Mouse (Mus musculus): ENCODE measurements at regions not wholly inside any gene's neighbourhood (a gene's known extent, or its start where the extent isn't known, plus 50 kb on each side); places are given as distances from the start of the nearest gene placed in this dataset.

DNA sequence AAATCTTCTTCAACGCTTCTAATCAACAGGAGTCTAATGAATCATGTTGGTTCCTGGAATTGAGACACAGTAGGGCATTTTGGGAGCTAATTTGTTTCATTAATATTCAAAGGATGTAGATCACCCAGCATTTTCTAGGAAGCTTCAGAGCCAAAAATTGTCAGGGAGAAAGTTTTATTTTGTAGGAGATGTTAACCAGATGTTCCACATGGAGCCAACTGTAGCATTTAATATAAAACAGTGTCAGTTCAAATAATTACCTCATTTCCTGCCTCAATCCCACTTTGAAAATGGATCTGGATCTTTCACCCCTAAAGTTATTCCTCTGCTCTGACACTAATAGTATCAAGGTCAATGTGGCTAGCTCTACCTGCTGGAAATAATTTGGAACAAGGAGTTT lies 389.6 kb upstream of the Lmcd1 start:
- no peak for DNase-seq (ENCODE audit: low read depth, low spot score)

DNA sequence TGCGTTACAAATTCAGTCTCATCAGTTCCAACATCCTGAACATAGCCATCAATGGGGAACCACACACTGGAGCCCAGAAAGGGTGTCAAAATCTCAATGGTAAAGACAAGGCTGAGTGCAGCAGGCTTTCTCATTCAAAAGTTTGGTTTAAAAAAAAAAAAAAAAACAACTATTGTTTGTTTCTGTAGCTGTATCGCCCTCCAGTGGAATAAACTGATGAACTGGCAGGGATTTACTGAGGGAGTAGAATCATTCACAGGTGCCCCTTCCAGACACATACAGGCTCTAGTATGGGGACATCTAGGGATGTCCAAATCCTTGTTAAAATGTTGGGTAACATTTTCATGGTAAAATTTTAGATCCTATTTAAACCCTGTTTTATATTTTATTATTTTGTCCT lies 361.6 kb upstream of the Lmcd1 start:
- DNase-seq (ENCODE audit: low read depth, low spot score), result no peak

DNA sequence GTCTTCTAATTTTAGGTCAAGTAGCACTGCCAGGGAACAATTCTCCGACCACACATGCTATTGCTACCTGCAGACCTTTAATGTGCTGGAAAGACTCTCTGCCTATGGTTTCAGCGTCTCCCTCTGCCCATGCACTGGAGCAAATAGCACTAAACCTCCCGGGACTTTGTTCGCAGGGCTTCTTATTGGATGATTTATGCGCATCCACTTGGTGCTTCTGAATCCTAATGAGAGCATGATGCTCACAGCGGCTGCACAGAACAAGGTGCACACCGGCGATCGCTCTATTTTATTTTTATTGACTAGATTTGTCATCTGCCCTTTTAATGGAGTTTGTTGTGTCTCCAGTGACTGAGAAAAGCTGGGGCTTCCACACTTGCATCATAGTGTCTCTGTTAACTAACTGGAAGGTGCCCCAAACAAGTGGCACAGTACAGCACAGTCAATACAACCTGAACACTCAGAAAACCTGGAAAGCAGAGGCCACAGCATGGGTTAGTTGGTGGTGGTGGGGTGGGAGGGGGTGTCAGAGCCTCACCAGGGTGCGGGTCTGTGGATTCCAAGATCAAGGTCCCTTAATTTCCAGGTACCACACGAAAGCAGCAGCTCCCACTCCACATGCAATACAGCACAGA lies 359.7 kb upstream of the Lmcd1 start:
- DNase-seq (ENCODE audit: low read depth, low spot score), result no peak

DNA sequence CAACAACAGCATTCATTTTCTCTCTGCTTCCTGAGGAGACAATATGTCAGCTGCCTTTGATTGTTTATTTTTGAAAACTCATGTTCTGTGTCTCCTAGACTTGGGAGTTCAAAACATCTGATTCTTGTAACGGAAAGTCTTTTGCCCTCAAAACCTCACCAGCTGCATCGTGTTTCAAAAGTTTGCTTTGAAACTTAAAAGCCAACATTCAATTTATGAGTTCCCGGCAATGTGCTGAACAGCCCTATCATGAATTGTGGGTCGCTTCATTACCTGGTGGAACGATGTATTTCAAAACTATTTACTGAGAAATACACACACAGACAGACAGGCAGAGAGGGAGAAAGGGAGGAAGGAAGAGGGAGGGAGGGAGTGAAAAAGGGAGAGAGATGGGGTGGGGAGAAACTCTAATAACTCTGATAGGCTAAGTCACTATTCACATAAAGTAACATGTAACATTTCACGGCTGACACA lies 356.3 kb upstream of the Lmcd1 start:
- DNase-seq (ENCODE audit: low read depth, low spot score), result no peak

DNA sequence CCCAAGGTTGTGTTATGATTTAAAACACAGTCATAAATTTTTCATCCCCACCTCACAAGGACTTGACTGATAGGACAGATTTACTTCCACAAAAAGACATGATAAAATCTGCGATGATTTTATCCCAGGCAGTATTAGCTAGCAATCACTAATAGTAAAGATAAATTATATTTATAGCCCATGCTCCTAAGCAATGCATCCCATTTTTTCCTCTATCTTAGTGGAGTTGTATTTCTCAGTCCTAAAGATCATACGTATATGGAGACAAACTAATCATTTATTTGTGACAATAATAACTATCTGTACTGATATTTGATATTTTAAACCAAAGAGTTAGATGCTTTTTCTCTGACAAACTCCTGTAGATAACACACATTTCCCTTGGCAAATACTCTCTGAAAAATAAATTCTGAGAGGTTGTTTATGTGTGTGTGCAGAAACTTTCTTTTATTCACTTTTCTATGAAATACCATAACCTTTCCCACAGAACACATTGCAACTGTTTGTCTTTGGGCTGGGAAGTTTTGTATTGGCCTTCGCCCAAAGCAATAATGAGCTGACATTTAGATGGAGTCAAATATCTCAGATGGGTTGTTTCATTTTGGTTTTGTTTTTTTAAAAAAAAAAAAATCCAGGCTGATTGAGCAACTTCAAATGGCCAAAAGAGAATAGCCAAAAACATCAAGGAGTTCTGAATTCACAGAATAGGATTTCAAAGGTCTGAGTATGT lies 355.5 kb upstream of the Lmcd1 start:
- DNase-seq (ENCODE audit: low read depth, low spot score), result peak; percentile 6

DNA sequence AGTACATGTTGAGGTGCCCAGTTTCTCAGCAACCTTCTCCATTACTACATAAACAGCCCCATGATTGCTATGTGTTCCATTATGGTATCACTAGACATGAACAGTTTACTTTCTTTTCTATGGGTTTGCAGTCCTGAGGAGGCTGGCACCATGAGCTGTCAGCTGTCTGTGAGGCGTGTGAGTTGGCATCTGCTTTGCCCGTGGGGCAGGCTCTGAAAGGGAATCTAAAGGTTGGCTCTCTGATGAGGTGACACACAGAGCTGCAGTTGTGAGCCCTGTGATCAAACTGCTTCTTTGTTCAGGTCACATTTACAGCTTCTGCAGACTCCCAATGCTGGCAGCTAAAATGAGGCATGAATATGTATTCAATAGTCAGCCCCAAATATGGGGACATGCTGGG lies 341.0 kb upstream of the Lmcd1 start:
- DNase-seq (ENCODE audit: low read depth, low spot score), result no peak

DNA sequence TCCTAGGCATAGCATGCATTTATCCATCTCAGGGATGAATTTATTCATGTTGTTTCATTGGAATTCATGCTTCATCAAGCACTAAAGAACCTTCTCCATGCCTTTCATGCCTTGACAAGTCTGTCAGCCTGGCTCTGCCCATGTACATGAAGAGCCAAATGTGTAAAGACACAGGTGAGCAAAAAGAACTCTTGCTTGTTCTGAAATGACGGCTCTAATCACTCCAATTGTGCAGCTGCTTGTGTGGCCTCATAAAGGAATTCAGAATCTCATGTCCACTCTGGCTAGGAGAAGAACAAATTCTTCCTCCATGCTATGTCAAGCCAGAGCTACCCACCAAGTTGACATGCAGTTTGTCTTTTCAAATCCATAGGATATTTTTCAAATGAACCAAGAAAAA lies 319.2 kb upstream of the Lmcd1 start:
- DNase-seq (ENCODE audit: low read depth, low spot score), result no peak

DNA sequence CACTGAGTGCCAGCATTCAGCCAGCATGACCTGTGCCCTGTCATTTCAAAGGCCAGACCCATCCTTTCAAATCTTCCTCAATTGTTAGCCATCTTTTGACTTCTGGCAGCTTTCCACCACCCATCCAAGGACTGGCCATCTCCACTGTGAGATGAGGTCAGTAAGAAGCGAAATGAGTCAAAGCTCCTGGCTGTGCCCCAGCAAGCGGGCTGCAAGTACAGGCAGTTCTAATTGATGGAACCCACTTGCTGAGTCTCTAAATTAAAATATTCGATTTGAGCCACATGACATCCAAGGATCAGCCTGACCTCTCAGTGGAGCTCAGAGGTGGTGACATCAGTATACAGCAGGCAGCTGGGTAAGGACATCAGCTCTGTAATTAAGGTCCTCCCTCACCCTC lies 307.8 kb upstream of the Lmcd1 start:
- peak; percentile 30 for DNase-seq (ENCODE audit: low read depth, low spot score)

DNA sequence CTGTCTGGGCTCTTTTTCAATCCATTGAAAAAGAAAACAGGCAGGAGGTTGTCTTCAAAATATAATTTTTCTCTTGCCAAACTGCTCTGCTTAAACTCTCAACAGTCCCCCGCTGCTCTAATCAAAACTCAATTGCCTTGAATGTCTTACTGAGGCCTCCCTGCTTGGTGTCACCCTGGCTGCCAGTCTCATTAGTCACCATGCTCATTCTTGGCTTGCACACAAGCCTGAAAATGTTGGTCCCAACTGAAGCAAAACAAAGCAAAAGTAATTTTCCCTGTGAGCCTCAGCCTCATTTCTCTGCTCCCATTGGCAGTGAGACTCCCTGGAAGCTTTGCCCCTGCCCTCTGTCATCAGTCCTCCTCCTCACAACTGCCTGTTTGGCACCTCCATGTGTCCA lies 288.1 kb upstream of the Lmcd1 start:
- no peak for DNase-seq (ENCODE audit: low read depth, low spot score)

DNA sequence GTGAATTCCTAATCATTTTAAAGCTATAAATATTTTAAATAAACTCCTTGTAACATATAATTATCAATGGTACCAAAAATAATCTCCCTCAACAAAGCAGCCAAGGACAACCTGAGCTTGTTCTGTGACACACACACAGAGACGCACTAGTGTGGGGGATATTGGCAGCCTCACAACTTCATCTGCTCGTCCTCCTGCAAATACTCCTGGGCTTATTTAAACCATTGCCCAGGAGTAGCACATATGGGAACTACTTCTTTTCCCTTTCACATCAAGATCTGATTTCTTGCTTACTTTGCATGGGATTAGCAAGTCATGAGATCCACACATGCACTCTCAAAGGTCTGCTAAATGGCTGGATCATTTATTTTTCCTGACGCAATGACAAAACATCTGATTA lies 277.7 kb upstream of the Lmcd1 start:
- no peak for DNase-seq (ENCODE audit: low read depth, low spot score)

DNA sequence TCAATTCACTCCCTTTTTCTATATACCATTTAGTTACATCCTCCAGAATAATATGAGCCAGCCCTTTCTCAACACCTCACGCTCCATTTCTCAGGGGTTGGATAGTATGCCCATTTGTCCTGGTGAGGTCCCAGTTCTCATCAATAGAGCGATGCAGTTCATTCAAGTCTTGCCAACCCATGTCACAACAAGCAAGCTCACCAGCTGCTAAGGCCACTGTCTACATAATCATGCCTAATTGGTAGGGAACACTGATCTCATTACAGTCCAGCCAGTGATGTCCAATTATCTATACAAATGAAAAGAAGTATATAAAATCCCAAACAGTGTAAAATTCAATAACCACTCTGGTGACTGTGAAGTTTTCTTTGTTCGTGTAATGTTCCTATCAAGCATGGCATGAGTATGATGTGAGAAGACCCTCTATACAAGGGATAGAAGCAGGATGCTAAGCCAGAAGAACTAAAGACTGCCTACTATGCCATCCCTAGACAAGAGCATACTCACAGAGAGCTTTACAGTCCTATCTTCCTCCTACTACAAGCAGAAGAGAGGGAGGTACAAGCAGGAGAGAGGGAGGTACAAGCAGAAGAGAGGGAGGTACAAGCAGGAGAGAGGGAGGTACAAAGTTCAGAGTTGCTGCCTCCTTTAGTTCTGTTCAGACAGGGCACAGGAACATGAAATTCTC lies 269.6 kb upstream of the Lmcd1 start:
- no peak for DNase-seq (ENCODE audit: low read depth, low spot score)

DNA sequence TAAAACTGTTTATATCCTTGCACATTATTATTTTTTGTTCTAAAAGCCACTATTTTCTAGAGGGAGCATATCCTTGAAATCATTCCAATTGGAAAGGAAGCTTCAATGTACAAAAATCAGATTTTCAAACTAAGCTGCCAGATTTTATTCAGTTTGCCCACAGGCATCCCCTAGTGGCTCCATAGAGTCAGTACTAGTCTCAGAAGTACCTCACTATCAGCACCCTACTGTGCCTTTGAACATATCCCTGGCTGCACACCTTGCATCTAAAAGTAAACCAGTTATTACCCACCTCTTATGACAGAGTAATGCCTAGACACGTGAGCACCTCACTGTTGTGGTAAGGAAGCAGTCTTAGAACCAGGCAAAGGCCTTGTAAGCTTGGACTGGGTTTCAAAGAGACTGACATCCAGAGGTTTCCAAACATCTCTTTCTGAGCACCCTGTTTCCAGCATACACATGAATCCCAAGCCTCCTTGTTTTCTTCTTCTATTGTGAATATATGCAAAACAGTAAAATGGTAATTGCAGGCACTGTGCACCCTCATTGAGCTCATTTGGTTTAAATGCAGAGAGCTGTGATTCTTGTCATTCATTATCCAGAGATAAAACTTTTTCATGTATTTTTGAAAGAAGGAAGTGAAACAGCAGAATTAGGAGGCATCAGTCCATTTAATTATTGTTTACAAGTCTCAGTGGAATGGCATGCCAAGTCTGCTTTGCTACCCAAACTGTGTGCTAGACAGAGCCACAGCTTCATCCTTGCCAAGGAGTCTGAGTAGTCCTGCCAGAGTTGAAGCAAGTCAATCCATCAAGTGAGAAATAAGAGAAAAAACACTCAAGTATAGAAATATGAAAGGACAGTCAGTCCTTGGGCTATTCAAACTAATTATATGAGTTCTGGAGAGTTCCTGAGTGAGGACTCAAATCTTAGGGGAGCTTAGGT lies 247.0 kb upstream of the Lmcd1 start:
- DNase-seq (ENCODE audit: low read depth, low spot score), result no peak

DNA sequence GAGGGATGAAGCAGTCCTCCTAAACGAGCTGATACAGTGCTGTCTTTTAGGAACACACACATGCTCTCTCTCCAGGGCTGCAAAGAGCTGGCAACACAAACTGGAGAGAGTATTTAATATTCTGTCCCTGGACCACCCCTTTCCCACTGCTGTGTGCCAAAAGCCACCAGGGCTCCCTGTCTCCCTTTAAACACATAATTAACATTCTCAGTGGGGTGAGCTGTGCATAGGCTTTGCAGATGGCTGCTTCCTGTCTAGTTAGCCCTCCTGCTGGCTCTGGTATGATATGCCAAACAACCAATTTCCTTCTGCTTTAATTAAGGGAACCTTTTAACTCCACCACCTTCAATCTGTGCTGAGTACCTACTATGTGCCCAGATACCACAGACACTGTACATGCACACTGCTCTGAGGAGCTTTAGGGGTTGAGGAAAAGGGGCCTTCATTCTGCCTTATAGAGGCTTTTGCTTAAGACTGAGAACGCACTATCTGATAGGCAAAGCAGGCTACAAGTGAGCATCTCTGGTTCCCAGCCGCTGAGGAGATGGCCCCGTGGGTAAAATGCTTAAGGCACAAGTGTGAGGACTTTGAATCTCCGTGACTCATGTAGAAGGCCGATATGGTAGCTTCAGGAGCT lies 222.9 kb upstream of the Lmcd1 start:
- no peak for DNase-seq (ENCODE audit: low read depth, low spot score)

DNA sequence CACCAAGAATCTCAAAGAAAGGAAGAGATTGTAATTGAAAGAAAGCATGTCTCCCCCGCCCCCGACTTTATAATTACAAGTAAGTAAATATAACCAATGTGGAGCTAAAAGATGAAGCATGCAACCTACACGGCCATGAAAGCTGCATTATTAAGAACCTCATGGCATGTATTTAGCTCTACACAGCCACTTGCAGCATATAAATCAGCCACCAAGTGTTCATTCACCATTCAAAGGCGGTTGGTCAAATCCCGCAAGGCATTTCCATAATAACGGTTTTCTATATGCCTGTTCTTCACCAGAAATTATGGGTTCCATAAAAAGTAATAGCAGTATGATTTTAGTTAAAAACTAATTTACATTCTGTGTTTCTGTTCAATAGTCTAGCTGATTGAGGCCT lies 221.4 kb upstream of the Lmcd1 start:
- DNase-seq (ENCODE audit: low read depth, low spot score), result no peak

DNA sequence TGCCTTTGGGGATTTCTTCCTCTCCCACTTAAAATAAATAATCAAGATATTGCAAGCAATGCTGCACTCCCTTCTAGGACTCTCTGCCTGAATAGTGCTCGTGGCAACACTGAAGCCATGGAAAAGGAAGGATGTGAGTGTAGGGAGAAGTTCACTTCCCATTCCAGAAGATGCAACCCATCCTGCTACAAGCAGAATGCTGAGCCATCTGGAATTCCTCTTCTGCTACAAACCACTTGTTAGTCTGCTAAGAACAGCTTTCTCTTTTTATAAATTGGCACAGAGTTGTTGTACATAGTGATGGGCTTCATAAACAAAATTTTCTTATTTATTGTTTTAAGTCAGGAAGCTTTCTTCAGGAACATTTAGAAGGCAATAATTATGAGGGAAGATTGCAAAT lies 215.7 kb upstream of the Lmcd1 start:
- DNase-seq (ENCODE audit: low read depth, low spot score), result no peak

DNA sequence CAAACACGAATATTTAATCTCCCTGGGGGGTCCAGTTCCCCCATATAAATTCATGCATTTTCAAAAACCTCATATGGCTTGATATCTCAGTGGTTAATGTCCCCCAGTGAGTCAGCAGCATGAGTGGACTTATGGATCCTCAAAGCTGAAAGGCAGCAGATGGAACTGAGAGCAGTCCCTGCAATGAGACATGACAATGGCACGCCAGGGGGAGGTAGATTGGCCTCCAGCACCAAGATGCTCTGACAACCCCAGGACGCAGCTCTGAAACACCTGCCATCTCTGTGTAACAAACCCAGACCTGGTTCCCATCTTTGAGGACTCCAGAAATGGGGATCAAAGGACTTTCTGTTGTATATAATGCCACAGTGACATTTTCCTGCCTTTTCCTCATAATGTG lies 210.6 kb upstream of the Lmcd1 start:
- DNase-seq (ENCODE audit: low read depth, low spot score), result no peak

DNA sequence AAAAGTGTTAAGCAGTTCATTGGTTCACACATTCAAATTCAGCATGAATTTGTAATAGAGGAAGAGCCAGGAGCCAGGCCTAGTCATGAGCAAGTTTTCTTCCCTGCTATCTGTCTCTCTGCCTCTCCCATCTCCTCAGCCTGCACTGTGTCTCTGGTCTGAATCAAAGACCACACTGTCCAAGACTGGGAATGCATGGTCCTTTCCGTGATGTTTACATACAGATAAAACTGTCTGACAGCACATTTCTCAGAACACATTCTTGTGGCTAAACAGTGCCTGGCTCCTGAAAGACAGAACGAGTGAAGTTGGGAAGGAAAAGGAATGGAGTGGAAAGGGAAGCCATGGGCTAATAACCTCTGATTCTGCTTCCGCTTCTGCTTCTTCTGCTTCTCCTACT lies 183.0 kb upstream of the Lmcd1 start:
- DNase-seq (ENCODE audit: low read depth, low spot score), result no peak

DNA sequence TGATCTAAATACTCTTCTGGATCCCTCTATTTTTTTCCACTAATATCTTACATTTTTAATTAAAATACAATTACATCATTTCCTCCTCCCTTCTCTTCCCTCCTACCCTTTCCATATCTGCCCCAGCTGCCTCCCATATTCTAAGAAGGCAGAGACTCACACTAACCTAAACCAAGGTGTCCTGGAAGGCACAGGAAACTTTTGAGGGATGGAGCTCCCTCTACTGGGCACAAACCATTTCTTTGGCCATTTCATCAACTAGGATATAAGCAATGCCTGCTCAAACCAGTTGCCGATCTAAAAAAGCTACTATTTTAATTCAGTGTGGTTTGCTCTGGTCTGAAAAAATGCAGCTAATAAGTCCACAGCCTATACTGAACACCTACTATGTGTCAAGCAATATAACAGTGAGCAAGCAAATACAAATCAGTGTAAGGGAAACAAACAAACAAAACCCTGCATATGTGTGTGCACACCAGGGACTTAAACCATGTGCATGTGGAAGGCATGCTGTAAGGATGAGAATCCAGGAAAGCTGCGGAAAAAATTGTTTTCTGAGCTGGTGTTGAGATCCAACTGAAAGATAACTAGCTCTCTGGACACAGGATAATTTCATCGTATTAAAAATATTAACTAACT lies 182.3 kb upstream of the Lmcd1 start:
- no peak for DNase-seq (ENCODE audit: low read depth, low spot score)

DNA sequence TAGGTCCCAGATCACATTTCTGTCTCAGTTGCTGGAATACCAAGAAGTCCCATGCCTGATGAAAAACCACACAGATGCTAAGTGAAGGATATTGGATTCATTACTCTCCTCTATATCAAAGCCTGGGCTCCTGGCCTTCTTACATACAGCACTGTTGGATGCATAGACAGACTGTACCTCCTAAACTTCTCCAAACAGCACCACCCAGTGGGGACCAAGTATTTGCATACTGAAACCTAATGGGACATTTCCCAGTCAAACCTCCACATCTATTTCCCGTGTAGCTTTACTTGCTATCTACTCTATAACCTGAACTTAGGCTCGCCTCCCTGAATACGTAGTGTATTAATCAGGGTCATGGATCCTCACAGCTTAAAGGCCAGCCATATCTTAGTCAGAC lies 180.3 kb upstream of the Lmcd1 start:
- DNase-seq (ENCODE audit: low read depth, low spot score), result no peak

DNA sequence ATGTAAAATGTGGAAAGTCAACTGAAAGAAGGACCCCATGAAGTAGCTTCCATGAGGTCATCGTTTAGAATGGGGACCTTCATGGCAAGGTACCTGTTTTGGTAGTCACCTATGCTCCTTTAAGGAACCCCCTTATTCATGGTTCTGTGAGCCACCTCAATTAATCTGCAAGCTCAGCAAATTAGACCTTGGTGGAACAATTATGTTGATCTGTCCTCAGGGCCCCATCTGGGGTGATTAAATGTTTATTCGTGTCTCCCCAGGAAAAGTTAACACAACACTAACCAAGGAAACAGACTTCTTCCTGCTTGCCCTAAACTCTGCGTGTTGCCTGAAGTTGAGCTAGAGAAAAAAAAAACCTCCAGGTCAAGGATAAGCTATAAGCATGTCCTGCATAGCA lies 175.9 kb upstream of the Lmcd1 start:
- no peak for DNase-seq (ENCODE audit: low read depth, low spot score)

DNA sequence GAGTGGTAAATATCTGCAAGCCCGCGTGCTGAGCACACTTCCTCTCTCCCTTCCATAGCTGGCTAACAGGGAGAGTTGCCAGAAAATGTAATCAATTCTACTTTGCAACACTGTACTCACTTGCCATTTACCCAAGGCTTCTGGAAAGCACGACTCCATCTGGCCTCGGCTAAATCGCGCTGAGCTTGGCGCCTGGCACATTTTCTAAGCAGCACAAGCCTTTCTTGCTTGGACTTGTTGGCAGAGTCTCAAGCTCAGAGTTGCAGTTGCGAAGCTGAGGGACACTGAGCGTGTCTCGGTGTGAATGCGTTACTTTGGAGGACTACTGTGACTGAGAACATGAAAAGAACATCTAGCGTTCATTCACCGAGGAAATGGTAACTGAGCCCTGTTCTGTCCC lies 164.9 kb upstream of the Lmcd1 start:
- DNase-seq (ENCODE audit: low read depth, low spot score), result no peak
